Mouse (Mus musculus) spleen, adult 2 months (tissue): ENCODE measurements around the gene Inka1.

ENCODE experiments used
- CTCF ChIP-seq: fragments of 200-500 bp; IDR thresholded peaks from 2 replicates; pipeline ENCODE4 v1.5.1; 2011; ENCODE audit warnings: mild to moderate bottlenecking, inconsistent platforms; ENCODE audit not compliant: insufficient read depth, insufficient read length, insufficient replicate concordance; ENCODE audit errors: extremely low read depth
- POLR2A ChIP-seq: fragments of 200-500 bp; IDR thresholded peaks from 2 replicates; pipeline ENCODE4 v1.6.1; 2011; ENCODE audit warnings: low read depth, low read length, inconsistent platforms

DNA sequence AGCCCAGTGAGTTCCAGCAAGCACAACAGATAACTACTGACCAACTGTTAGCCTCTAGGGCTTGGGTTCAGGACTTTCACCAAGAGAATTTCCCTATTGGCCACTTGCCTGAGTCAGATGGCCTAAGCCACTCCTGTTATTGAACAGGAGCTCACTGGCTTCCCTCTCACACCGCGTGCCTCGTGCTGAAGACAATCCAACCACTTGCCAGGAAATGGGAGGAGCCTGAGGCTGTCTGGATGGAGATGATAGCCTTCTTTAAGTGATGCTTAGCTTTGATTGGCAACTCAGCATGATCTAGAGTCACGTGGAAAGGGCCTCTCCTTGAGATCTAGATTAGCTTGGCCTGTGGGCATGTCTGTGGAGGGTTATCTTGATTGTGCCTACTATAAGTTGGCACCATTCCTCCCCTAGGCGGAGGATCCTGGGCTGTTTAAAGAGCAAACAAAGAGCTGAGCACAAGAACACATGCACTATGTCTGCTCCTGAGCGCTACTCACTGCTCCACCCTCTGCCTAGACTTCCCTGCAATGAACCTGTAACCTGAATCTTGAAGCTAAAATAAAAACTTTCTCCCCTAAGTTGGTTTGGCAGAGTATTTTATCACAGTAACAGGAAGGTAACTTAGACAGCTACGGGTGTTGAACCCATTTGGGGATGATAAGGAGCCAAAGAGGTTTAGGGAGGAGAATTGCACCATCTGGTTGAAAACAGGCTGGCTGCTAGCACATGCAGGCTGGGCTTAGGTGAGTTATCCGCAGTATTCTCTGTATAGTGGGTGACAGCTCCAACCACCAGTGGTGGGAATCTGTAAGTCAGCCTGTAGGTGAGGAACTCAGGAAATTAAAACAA is 13.8 kb downstream of the Inka1 start:
- TF ChIP-seq POLR2A: no peak
- no peak for TF ChIP-seq CTCF
